Mouse (Mus musculus) forebrain, embryonic 14.5 days (tissue): Measurements from ENCODE around the gene Lpcat4. TPM values are rescaled to one million over a fixed set of nuclear protein-coding genes. Genes with fewer than 3 reads are reported as not detected.

Experiments used
- ATAC-seq: fragments of 200-750 bp; cut with Nextera tagmentation; 2 replicates; pipeline ENCODE4 v1.8.0; 2017; ENCODE audit warnings: mild to moderate bottlenecking, moderate library complexity
- DNase-seq: peaks from one replicate; pipeline ENCODE4 v3.0.0-alpha.2; 2015; ENCODE audit warnings: low spot score
- H3K27ac ChIP-seq: fragments of 300-500 bp; sonication (generic); 2 replicates; pipeline ENCODE4 v1.5.1; 2014; ENCODE audit warnings: low read depth, mild to moderate bottlenecking, control low read depth, low read length, moderate library complexity
- H3K27me3 ChIP-seq: fragments of 300-500 bp; sonication (generic); replicated peaks from 2 replicates; pipeline ENCODE4 v1.6.1; 2014; ENCODE audit warnings: low read length, control low read depth, mixed read lengths; ENCODE audit not compliant: control insufficient read depth, insufficient read depth
- H3K36me3 ChIP-seq: fragments of 300-500 bp; sonication (generic); 2 replicates; pipeline ENCODE4 v1.6.1; 2014; ENCODE audit warnings: low read length, control low read depth; ENCODE audit not compliant: control insufficient read depth, insufficient read depth
- H3K4me1 ChIP-seq: fragments of 300-500 bp; sonication (generic); 2 replicates; pipeline ENCODE4 v1.6.1; 2014; ENCODE audit warnings: antibody characterized with exemption, low read length, control low read depth; ENCODE audit not compliant: control insufficient read depth, insufficient read depth
- H3K4me2 ChIP-seq: fragments of 300-500 bp; sonication (generic); 2 replicates; pipeline ENCODE4 v1.6.1; 2014; ENCODE audit warnings: mild to moderate bottlenecking, control low read depth, low read length
- H3K4me3 ChIP-seq: fragments of 300-500 bp; sonication (generic); 2 replicates; pipeline ENCODE4 v1.5.1; 2014; ENCODE audit warnings: low read depth, low read length, control low read depth
- H3K9ac ChIP-seq: fragments of 300-500 bp; sonication (generic); 2 replicates; pipeline ENCODE4 v1.6.1; 2014; ENCODE audit warnings: mild to moderate bottlenecking, low read length, control low read depth, moderate library complexity
- H3K9me3 ChIP-seq: fragments of 300-500 bp; sonication (generic); replicated peaks from 2 replicates; pipeline ENCODE4 v1.6.1; 2016; ENCODE audit warnings: low read length, control low read depth, mixed read lengths; ENCODE audit not compliant: control insufficient read depth
- WGBS: fragments of 180-500 bp; shearing (Covaris S2); extraction: QIAGEN DNeasy Blood & Tissue Kit; methylation state at CpG from one replicate; pipeline ENCODE4 v1.1.7; 2014; 5-methylcytosine and 5-hydroxymethylcytosine counted together
- polyA plus RNA-seq: library from polyadenylated mRNA; unstranded; fragments of >200 nt; fragmentation: Nextera tagmentation; extraction: Ambion mirVana; gene quantifications from 2 replicates; pipeline ENCODE4 v1.2.1, GENCODE M21; 2014

The Lpcat4 gene
- polyA plus RNA-seq, 1 experiment from 2014 or later, result 8.1 TPM

DNA sequence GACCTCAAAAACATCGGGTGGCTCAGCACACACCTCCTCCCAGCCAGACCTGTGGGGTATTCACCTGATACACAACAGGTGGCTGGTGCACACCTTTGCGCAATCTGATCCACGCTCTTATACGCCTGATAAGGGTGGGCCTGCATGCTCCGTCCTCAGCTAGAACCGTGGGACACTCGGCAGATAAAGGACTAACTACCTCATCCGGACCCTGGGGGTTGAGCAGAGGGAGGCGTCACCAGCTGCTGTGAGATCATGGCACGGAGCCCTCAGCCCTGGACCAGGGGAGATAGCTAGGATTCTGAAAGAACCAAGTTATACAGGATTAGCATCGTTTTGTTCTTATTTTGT is 26.9 kb downstream of the Lpcat4 start, which contains the start of gene Gm21985:
Gene Gm21985, plus strand, starts transcription at position 73 of the 351 bp plus-strand sequence.
- no peaks in the 10 kb centered on the region for H3K9me3 ChIP-seq
- peaks cover 33% of the 10 kb centered on the region for H3K4me1 ChIP-seq
- peak within 1 kb of the TSS; percentile 86 for H3K9ac ChIP-seq
- peak; percentile 21 for ATAC-seq
- DNase-seq, result peak; percentile 53
- H3K27ac ChIP-seq, result peak within 1 kb of the TSS; percentile 93
- H3K36me3 ChIP-seq, result no peaks in the 10 kb centered on the region
- H3K27me3 ChIP-seq, result no peaks in the 10 kb centered on the region
- 1% methylated on average over 11 of the region's 11 CpGs for WGBS
- H3K4me2 ChIP-seq, result peak within 1 kb of the TSS; percentile 95
- peak within 1 kb of the TSS; percentile 82 for H3K4me3 ChIP-seq

DNA sequence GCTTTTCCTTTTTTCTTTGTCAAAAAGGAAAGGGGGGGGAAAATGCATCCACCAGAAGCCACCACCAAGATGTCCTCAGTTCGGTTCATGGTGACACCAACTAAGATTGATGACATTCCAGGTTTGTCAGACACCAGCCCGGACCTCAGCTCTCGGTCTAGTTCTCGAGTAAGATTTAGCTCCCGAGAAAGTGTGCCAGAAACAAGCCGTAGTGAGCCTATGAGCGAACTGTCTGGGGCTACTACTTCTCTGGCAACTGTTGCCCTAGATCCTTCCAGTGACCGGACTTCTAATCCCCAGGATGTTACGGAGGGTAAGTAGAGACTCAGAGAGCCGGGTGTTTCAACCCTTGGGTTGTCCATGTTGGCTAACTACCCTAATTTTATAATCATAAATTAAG is 27.5 kb downstream of the Lpcat4 start:
- Histone ChIP-seq H3K4me1 (peaks cover 33% of the 10 kb centered on the region), H3K27me3 (no peaks in the 10 kb centered on the region), H3K9ac (peak overlapping the region; percentile 86), H3K36me3 (no peaks in the 10 kb centered on the region), H3K4me2 (peak overlapping the region; percentile 95), H3K9me3 (no peaks in the 10 kb centered on the region), H3K4me3 (peak overlapping the region; percentile 82), H3K27ac (no peak overlapping the region)
- 53% methylated on average over 10 of the region's 10 CpGs for WGBS
- ATAC-seq, result no peak
- DNase-seq, result peak; percentile 15

DNA sequence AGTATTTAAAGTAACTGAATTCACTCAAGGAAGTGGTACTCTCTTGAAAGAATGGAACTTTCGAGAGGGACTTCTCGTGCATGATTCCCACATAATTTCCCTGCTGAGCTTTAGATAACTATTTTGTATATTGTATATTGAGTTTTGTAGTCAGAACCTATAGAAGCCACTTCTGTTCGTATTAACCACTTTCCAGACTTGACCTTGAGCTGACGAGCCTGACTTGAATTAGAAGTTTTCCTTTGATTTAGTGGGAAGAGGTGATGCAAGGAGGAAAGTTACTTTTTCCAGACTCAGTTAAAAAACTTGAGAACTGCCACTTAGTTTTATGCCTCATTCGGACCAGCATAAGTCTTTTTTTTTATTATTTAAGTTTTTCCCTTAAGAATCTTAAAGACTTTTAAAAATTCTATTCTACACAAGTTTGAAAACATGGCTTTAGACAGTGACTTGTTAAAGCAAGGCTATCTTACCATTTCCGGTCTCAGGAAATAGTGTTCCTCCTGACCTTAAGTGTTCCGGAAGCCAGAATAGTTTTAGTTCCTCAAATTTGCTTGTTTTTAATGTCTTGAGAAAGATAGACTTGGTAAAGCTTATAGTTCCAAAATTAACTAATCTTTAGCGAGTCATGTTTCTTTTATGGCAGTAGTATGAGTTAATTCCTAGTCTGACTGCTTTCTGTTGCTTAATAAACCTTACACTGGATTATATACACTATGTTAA is 28.4 kb downstream of the Lpcat4 start:
- peak overlapping the region; percentile 82 for H3K4me3 ChIP-seq
- ATAC-seq, result no peak
- WGBS, result 80% methylated on average over 8 of the region's 8 CpGs

GRCm38 (mm10) chr2:112270011-112270410 is 30.7 kb downstream of the Lpcat4 start:
- H3K4me2 ChIP-seq, result no peak overlapping the region
- no peak for ATAC-seq

More for the DNA sequence above, 28.4 kb downstream of the Lpcat4 start:
- no peak overlapping the region for H3K9ac ChIP-seq
- H3K9me3 ChIP-seq, result no peaks in the 10 kb centered on the region
- no peaks in the 10 kb centered on the region for H3K36me3 ChIP-seq
- no peak overlapping the region for H3K27ac ChIP-seq
- H3K27me3 ChIP-seq, result no peaks in the 10 kb centered on the region
- DNase-seq, result no peak
- peaks cover 31% of the 10 kb centered on the region for H3K4me1 ChIP-seq
- H3K4me2 ChIP-seq, result peak overlapping the region; percentile 95

GRCm38 (mm10) chr2:112272909-112273308 is 33.6 kb downstream of the Lpcat4 start:
- no peak overlapping the region for H3K27ac ChIP-seq

More at GRCm38 (mm10) chr2:112270011-112270410, 30.7 kb downstream of the Lpcat4 start:
- Histone ChIP-seq H3K9me3 (no peaks in the 10 kb centered on the region), H3K9ac (no peak overlapping the region), H3K27ac (no peak overlapping the region), H3K4me3 (no peak overlapping the region), H3K36me3 (no peaks in the 10 kb centered on the region), H3K27me3 (no peaks in the 10 kb centered on the region), H3K4me1 (peaks cover 23% of the 10 kb centered on the region)
- no peak for DNase-seq
- WGBS, result 96% methylated on average over 2 of the region's 2 CpGs

DNA sequence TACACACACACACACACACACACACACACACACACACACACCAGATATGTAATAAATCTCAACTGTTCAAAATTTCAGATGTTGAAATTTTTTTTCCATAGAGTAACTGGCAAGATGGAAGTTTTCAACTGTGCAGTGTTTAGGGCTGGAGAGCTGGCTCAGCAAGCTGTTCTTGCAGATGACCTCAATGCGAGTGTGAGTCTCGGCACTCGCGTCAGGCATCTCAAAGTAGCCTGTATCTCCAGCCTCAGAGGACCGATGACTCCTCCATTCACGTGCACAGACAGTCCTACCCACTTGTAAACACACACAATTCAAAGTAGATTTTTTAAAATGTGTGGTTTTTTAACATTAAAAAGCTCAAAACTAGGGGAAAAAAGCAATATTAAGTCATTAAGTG is 34.2 kb downstream of the Lpcat4 start:
- H3K9me3 ChIP-seq, result no peaks in the 10 kb centered on the region

More at GRCm38 (mm10) chr2:112272909-112273308, 33.6 kb downstream of the Lpcat4 start:
- Histone ChIP-seq H3K9me3 (no peaks in the 10 kb centered on the region), H3K36me3 (no peaks in the 10 kb centered on the region), H3K4me2 (no peak overlapping the region), H3K4me1 (peaks cover 6% of the 10 kb centered on the region), H3K27me3 (no peaks in the 10 kb centered on the region), H3K9ac (no peak overlapping the region), H3K4me3 (no peak overlapping the region)
- ATAC-seq (no peak), DNase-seq (no peak)
- WGBS, result 87% methylated on average over 2 of the region's 2 CpGs

DNA sequence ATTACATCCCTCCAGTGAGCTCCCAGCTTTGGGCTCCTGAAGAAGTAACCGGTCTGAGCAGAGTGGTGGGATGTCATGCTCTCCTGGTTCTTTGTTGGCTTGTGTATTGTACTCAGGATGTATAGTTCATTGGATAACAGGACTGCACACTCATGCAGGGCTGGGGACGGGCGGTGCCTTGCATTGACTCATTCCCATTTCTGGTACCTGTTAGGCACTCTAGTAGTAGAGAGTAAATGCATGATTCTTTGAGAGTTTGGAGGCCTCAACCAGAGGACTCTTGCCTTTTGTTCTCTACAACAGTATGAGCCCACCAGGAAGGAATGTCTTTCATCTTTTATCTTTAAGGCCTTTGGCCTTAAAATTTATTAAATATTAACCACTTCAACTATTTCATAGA is 37.6 kb downstream of the Lpcat4 start:
- no peaks in the 10 kb centered on the region for H3K27me3 ChIP-seq
- ATAC-seq, result no peak
- H3K4me3 ChIP-seq, result no peak overlapping the region
- no peak overlapping the region for H3K27ac ChIP-seq
- WGBS, result 95% methylated on average over 3 of the region's 3 CpGs
- H3K4me2 ChIP-seq, result no peak overlapping the region
- DNase-seq, result no peak
- H3K9ac ChIP-seq, result no peak overlapping the region
- H3K4me1 ChIP-seq, result no peaks in the 10 kb centered on the region
- H3K36me3 ChIP-seq, result no peaks in the 10 kb centered on the region
- H3K9me3 ChIP-seq, result no peaks in the 10 kb centered on the region

More for the DNA sequence above, 34.2 kb downstream of the Lpcat4 start:
- no peak overlapping the region for H3K9ac ChIP-seq
- no peak overlapping the region for H3K27ac ChIP-seq
- H3K4me3 ChIP-seq, result no peak overlapping the region
- no peaks in the 10 kb centered on the region for H3K36me3 ChIP-seq
- H3K4me1 ChIP-seq, result peaks cover 3% of the 10 kb centered on the region; the same call in 1 of the 2 replicates
- no peak overlapping the region for H3K4me2 ChIP-seq
- 90% methylated on average over 6 of the region's 6 CpGs for WGBS
- no peak for ATAC-seq
- no peak for DNase-seq
- H3K27me3 ChIP-seq, result no peaks in the 10 kb centered on the region

DNA sequence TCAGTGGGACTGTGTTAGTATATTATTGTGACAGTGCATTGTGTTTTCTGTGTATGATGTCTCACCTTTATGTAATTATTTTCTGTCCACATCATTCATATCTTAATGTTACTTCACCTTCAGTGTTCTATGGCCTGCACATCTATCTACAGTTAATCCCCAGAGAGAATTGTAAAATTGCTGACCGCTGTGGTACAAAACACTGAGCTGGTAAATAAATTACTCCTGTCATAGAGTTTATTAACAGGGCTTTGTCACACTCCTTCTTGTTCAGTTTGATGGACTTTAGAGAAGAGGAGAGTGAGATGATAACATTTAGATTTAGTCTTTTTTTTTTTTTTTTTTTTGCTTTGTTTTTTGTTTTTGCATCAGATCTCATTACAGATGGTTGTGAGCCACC is 43.6 kb downstream of the Lpcat4 start:
- H3K4me1 ChIP-seq, result peaks cover 6% of the 10 kb centered on the region; the same call in 1 of the 2 replicates
- no peaks in the 10 kb centered on the region for H3K9me3 ChIP-seq
- no peak overlapping the region for H3K4me2 ChIP-seq
- H3K4me3 ChIP-seq, result no peak overlapping the region
- DNase-seq (no peak), ATAC-seq (no peak)
- H3K27me3 ChIP-seq, result no peaks in the 10 kb centered on the region
- no peak overlapping the region for H3K27ac ChIP-seq
- H3K9ac ChIP-seq, result no peak overlapping the region
- 95% methylated on average over 1 of the region's 1 CpGs for WGBS
- no peaks in the 10 kb centered on the region for H3K36me3 ChIP-seq

DNA sequence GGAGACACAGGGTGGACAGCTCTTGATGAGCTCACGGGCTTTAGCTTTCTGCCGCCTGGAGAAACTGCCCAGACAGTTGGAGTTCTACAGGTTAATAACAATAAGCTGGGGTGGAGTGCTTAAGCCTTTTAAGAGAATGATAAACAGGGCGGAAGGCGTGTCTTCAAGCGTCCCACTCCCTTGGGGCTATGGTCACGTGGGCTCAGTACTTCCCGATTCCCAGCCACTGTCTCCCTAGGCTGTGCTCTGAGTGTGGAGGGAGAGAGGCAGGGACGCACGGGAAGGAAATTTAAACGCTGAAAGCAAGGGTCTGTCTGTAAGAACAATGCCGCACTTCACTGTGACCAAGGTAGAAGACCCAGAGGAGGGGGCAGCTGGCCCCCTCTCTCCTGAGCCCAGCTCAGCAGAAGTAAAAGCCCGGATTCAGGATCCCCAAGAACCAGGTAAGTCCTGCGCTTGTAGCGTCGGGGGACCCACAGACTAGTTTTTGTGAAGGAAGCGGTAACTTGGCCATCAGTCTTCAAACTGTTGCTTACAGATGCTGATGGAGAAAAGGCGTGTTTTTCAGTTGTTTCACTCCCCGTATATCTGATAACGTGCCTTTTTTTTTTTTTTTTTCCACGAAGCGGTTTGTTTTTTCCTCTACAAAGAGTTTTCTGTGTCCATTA is 45.2 kb downstream of the Lpcat4 start:
- peak overlapping the region; percentile 87 for H3K4me2 ChIP-seq
- H3K27ac ChIP-seq, result no peak overlapping the region
- H3K9me3 ChIP-seq, result no peaks in the 10 kb centered on the region
- peak overlapping the region; percentile 69 for H3K9ac ChIP-seq
- H3K27me3 ChIP-seq, result no peaks in the 10 kb centered on the region
- no peaks in the 10 kb centered on the region for H3K36me3 ChIP-seq
- 1% methylated on average over 21 of the region's 21 CpGs for WGBS
- peak; percentile 93 for ATAC-seq
- peak overlapping the region; percentile 36 for H3K4me3 ChIP-seq
- peak; percentile 74 for DNase-seq
- peaks cover 6% of the 10 kb centered on the region; the same call in 1 of the 2 replicates for H3K4me1 ChIP-seq
